Mouse (Mus musculus) B cell, adult 67 days (primary cell): ENCODE measurements around the gene Ppa2. TPM values are rescaled to one million over a fixed set of nuclear protein-coding genes. Genes with fewer than 3 reads are reported as not detected.

Source experiments
- total RNA-seq, 2 experiments: library from RNA; stranded (reverse); gene quantifications; 4 replicates each; pipeline ENCODE4 v1.2.4; 2023

Ppa2 gene
- total RNA-seq = 10 to 100 TPM; 20.8 to 28.6 TPM

DNA sequence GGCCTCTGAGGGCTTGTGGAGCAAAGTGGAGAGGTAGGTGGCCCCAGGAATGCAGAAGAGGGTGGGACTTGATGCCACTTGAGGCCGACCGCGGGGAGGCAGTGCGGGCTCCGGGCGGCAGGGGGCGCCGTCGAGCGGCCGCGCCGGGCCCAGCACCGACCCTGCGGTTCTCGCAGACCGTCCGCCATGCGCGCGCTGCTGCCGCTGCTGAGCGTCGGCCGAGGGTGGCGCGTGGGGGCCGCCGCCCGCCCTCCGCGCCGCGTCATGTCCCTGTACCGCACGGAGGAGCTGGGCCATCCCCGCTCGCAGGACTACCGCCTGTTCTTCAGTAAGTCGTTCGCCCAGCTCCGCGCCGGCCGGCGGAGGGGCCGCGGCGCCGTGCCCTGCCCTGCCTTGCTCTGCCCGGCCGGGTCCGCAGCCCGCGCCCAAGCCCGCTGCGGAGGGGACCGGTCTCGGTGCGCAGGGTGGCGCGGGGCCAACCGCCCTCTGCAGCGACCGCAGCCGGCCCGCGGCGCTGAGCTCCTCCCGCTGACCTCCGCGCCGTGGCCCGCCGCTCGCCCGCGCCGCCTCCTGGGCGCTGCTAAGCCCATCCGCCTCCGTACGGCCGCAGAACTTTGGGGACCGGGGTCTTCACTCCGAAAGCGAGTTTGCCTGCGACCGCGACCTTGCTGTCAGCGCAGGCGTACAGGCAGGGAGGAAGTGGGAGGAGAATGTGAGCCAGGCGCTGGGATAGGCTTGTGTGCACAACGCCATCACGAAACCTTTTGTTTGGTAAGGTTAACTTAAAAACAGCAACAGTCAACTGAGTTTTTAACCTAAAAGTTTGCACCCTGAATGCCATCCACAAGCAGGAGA lies at the start of gene Ppa2:
TSS of gene Ppa2 (plus strand) at position 157 of the 855 bp plus-strand sequence.

Other genes starting within 250 kb of the Ppa2 start
- gene Ints12, start 218.3 kb upstream of the Ppa2 start, total RNA-seq = 10 to 100 TPM; 19.8 to 23.6 TPM
- 10 to 100 TPM; 16.5 to 18.5 TPM for gene Gstcd, start 218.1 kb upstream of the Ppa2 start, total RNA-seq
- gene Arhgef38, start 75.2 kb upstream of the Ppa2 start, total RNA-seq = not detected
- gene Tet2, start 235.0 kb downstream of the Ppa2 start, total RNA-seq = 10 to 100 TPM; 78.1 to 88.7 TPM